In the genomic region with DNA sequence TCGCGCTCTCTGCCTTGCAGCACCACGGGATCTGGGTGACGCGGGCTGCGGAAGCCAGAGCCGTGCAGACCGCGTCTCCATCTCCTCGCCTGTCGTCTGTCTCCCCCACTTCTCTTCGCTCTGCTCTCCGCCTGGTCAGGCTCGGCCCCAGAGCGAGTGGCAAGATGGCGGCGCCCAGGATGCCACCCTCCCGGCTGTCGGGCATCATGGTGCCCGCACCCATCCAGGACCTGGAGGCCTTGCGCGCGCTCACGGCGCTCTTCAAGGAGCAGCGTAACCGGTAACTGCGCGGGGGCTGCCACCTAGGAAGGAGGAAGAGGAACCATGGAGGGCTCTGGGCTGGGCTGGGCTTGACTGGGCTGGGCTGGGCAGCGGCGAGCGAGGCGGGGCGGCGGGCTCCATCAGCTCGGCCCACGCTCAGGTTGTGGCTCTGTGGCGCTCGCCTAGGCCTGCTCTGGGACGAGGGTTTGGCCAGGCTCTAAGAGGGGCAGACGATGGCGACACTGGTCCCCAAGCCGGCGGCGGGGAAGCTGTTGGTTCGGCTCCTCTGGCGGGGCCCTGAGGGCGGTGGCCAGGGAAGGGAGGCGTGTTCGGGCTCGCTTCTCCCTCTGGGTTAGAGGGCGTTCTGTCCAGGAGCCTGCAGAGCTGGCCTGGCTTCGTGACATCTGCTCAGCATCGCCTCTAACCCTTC, we compare ENCODE assay signal across 8 mouse cellular contexts. TPM values are rescaled to one million over a fixed set of nuclear protein-coding genes. Genes with fewer than 3 reads are reported as not detected.
A peak's percentile ranks its signal among the peaks of the same experiment; 100 is the strongest.
DNase-seq lines count a peak whose midpoint lies in the region; ATAC-seq and TF ChIP-seq lines count a peak whose summit lies in the region.

No protein-coding gene starts in this region.

- peak; percentile 84 for DNase-seq in MEL (ENCODE audit: low read depth, low spot score)
- DNase-seq in cerebellum, adult 2 months: peak; percentile 83 to 87
- peak; percentile 94 for DNase-seq in forebrain, postnatal 0 days
- peak; percentile 84 for DNase-seq in heart, postnatal 4 days
- DNase-seq in layer of hippocampus, adult 8-10 months (ENCODE audit: low spot score in 2 of 2): peak; percentile 74 to 75
- peak; percentile 90 for DNase-seq in lung, embryonic 14.5 days
- peak; percentile 84 for DNase-seq in testis, postnatal 14 days (ENCODE audit: low spot score)

- no peaks in the 10 kb centered on the region for H3K27me3 ChIP-seq in MEL (ENCODE audit: control insufficient read depth in 1 of 2, insufficient read depth in 2 of 2, low read length in 2 of 2)
- H3K27me3 ChIP-seq in cerebellum, adult 2 months (ENCODE audit: control insufficient read depth, insufficient read depth, low read length): no peaks in the 10 kb centered on the region
- no peaks in the 10 kb centered on the region for H3K27me3 ChIP-seq in forebrain, postnatal 0 days (ENCODE audit: insufficient read depth, low read length)
- no peaks in the 10 kb centered on the region for H3K27me3 ChIP-seq in lung, embryonic 14.5 days (ENCODE audit: insufficient read depth, low read length)

- no peak for TF ChIP-seq RAD21 in MEL (IDR thresholded peaks at IDR 0.05; ENCODE audit: low read depth, low read length)

- H3K4me1 ChIP-seq in MEL (ENCODE audit: control insufficient read depth in 1 of 2, insufficient read depth in 2 of 2, low read length in 2 of 2): no peaks in the 10 kb centered on the region; a peak in 1 of 4 replicates
- H3K4me1 ChIP-seq in cerebellum, adult 2 months (ENCODE audit: control insufficient read depth, insufficient read depth, low read length): peaks cover 3% of the 10 kb centered on the region
- H3K4me1 ChIP-seq in forebrain, postnatal 0 days (ENCODE audit: insufficient read depth): peaks cover 16% of the 10 kb centered on the region
- H3K4me1 ChIP-seq in lung, embryonic 14.5 days (ENCODE audit: insufficient read depth): peaks cover 4% of the 10 kb centered on the region; the same call in 1 of the 2 replicates

- H3K9ac ChIP-seq in MEL (ENCODE audit: control insufficient read depth, low read depth, low read length, poor library complexity, severe bottlenecking): peak overlapping the region; percentile 87
- peak overlapping the region; percentile 92 for H3K9ac ChIP-seq in forebrain, postnatal 0 days
- H3K9ac ChIP-seq in lung, embryonic 14.5 days: peak overlapping the region; percentile 86

- H3K27ac ChIP-seq in MEL (ENCODE audit: control insufficient read depth, low read depth, low read length): peak overlapping the region; percentile 70
- peak overlapping the region; percentile 86 for H3K27ac ChIP-seq in cerebellum, adult 2 months (ENCODE audit: insufficient read depth, low read length)
- H3K27ac ChIP-seq in forebrain, postnatal 0 days (ENCODE audit: low read depth, low read length): peak overlapping the region; percentile 99
- H3K27ac ChIP-seq in lung, embryonic 14.5 days (ENCODE audit: low read depth): peak overlapping the region; percentile 98

- under 1% methylated on average over 54 of the region's 54 CpGs for WGBS in cerebellum, adult 2 months
- under 1% methylated on average over 52 of the region's 54 CpGs for WGBS in forebrain, postnatal 0 days
- under 1% methylated on average over 54 of the region's 54 CpGs for WGBS in lung, embryonic 14.5 days

- no peak for TF ChIP-seq EP300 in MEL (IDR thresholded peaks at IDR 0.05; ENCODE audit: low read depth in 1 of 2, low read length in 2 of 2)

- peaks cover 17% of the 10 kb centered on the region for H3K79me2 ChIP-seq in MEL (ENCODE audit: control insufficient read depth, insufficient read depth, low read length, poor library complexity)

- peak; percentile 71 to 79 for TF ChIP-seq POLR2A in MEL (IDR thresholded peaks at IDR 0.05; ENCODE audit: control insufficient read depth in 1 of 2, insufficient read depth in 1 of 2, low read depth in 1 of 2, low read length in 2 of 2, poor library complexity in 1 of 2)
- peak; percentile 65 for TF ChIP-seq POLR2A in cerebellum, adult 2 months (IDR thresholded peaks at IDR 0.05; ENCODE audit: borderline replicate concordance, insufficient read depth, low read length)

- peak; percentile 99 for ATAC-seq in forebrain, postnatal 0 days
- ATAC-seq in lung, embryonic 14.5 days (ENCODE audit: insufficient read depth): peak; percentile 98
- peak; percentile 73 for ATAC-seq in neutrophil, adult 5-6 weeks (ENCODE audit: extremely low read depth, insufficient number of reproducible peaks, low FRiP score, poor library complexity, severe bottlenecking)

- H3K4me3 ChIP-seq in MEL (ENCODE audit: control insufficient read depth in 1 of 2, insufficient read depth in 1 of 2, low read depth in 2 of 2, low read length in 2 of 2): peak overlapping the region; percentile 79 to 97
- H3K4me3 ChIP-seq in cerebellum, adult 2 months (replicated peaks; ENCODE audit: insufficient read depth, low read depth, low read length): peak overlapping the region; percentile 60
- H3K4me3 ChIP-seq in forebrain, postnatal 0 days (ENCODE audit: low read depth, low read length): peak overlapping the region; percentile 68
- H3K4me3 ChIP-seq in lung, embryonic 14.5 days (ENCODE audit: low read depth, low read length): peak overlapping the region; percentile 81

- H3K9me3 ChIP-seq in MEL (replicated peaks; ENCODE audit: insufficient read depth, low read length): no peaks in the 10 kb centered on the region
- H3K9me3 ChIP-seq in forebrain, postnatal 0 days (ENCODE audit: low read length): no peaks in the 10 kb centered on the region
- no peaks in the 10 kb centered on the region for H3K9me3 ChIP-seq in lung, embryonic 14.5 days (ENCODE audit: low read depth, low read length)

- no peaks in the 10 kb centered on the region; a peak in 1 of 4 replicates for H3K36me3 ChIP-seq in MEL (ENCODE audit: control insufficient read depth in 1 of 2, insufficient read depth in 2 of 2, low read length in 2 of 2)
- H3K36me3 ChIP-seq in forebrain, postnatal 0 days (ENCODE audit: insufficient read depth): no peaks in the 10 kb centered on the region
- H3K36me3 ChIP-seq in lung, embryonic 14.5 days (ENCODE audit: insufficient read depth): no peaks in the 10 kb centered on the region

- peak overlapping the region; percentile 76 for H3K4me2 ChIP-seq in forebrain, postnatal 0 days (ENCODE audit: low read depth)
- H3K4me2 ChIP-seq in lung, embryonic 14.5 days: peak overlapping the region; percentile 90

- no peak for TF ChIP-seq CTCF in MEL (IDR thresholded peaks at IDR 0.05 in 2 of 3, conservative IDR thresholded peaks at IDR 0.05 in 1 of 3; ENCODE audit: control insufficient read depth in 1 of 3, insufficient read depth in 1 of 3, low read depth in 2 of 3, low read length in 3 of 3, poor library complexity in 1 of 3, severe bottlenecking in 1 of 3)
- no peak for TF ChIP-seq CTCF in cerebellum, adult 2 months (IDR thresholded peaks at IDR 0.05; ENCODE audit: borderline replicate concordance, insufficient read depth, low read depth, low read length)
- TF ChIP-seq CTCF in forebrain, postnatal 0 days (IDR thresholded peaks at IDR 0.05; ENCODE audit: low read depth): no peak
- no peak for TF ChIP-seq CTCF in lung, embryonic 14.5 days (IDR thresholded peaks at IDR 0.05; ENCODE audit: low read depth)

TF ChIP-seq in MEL, 35 proteins besides CTCF, POLR2A, EP300 and RAD21:
- TF ChIP-seq MYC (IDR thresholded peaks at IDR 0.05; ENCODE audit: low read depth, low read length): 0 out of 2 replicates have a peak, but pooled peaks have one; percentile 48
- TF ChIP-seq NELFE (IDR thresholded peaks at IDR 0.05; ENCODE audit: low read depth, low read length): peak; percentile 67
- TF ChIP-seq POLR2AphosphoS2 (IDR thresholded peaks at IDR 0.05; ENCODE audit: low read length): peak; percentile 54; the same call in 1 of the 2 replicates
- 0 out of 2 replicates have a peak, but pooled peaks have one; percentile 6 for TF ChIP-seq ELF1 (IDR thresholded peaks at IDR 0.05; ENCODE audit: low read depth, low read length)
- TF ChIP-seq MAFK (IDR thresholded peaks at IDR 0.05; ENCODE audit: borderline replicate concordance, low read depth, low read length): no peak
- TF ChIP-seq NRF1 (IDR thresholded peaks at IDR 0.05; ENCODE audit: insufficient read depth, low read depth, low read length, poor library complexity, severe bottlenecking): no peak
- TF ChIP-seq UBTF (IDR thresholded peaks at IDR 0.05; ENCODE audit: borderline replicate concordance, insufficient read depth, low read depth, low read length): no peak
- TF ChIP-seq HCFC1 (IDR thresholded peaks at IDR 0.05; ENCODE audit: low read depth, low read length): peak; percentile 65; the same call in 1 of the 2 replicates
- TF ChIP-seq MYB (IDR thresholded peaks at IDR 0.05; ENCODE audit: low read depth, low read length): no peak
- 0 out of 2 replicates have a peak, but pooled peaks have one; percentile 27 for TF ChIP-seq TBP (IDR thresholded peaks at IDR 0.05; ENCODE audit: low read depth, low read length)
- TF ChIP-seq CHD2 (IDR thresholded peaks at IDR 0.05; ENCODE audit: low read length): peak; percentile 58
- 0 out of 2 replicates have a peak, but pooled peaks have one; percentile 21 for TF ChIP-seq TCF12 (IDR thresholded peaks at IDR 0.05; ENCODE audit: low read depth, low read length)
- TF ChIP-seq SIN3A (IDR thresholded peaks at IDR 0.05; ENCODE audit: low read length): peak; percentile 59

RNA-seq across cellular contexts. Expression of a gene that starts 0.4 kb away (rescaled TPM):
- total RNA-seq in MEL (2012; rRNA removed): 24.5 and 28.8 TPM in 2 replicates
- polyA plus RNA-seq in MEL (2012; ENCODE audit: insufficient read depth in 1 of 2, insufficient read length in 2 of 2, low read depth in 1 of 2, low replicate concordance in 2 of 2, missing spikeins in 1 of 2): 10 to 100 TPM; 45.0 to 75.6 TPM
- 271 and 274 TPM in 2 replicates for polyA plus RNA-seq in cerebellum, adult 2 months (2012; rRNA removed)
- total RNA-seq in forebrain, postnatal 0 days (2014; rRNA removed): 294 and 311 TPM in 2 replicates
- polyA plus RNA-seq in forebrain, postnatal 0 days (2015; fragmentation: Nextera tagmentation; extraction: Ambion mirVana): 498 and 536 TPM in 2 replicates
- 100 to 1,000 TPM; 119 to 127 TPM for total RNA-seq in heart, postnatal 4 days (2021)
- 100 to 1,000 TPM; 289 to 291 (median 289) TPM for total RNA-seq in layer of hippocampus, adult 8-10 months (2022)
- 345 and 360 TPM in 2 replicates for polyA plus RNA-seq in lung, embryonic 14.5 days (2014; fragmentation: Nextera tagmentation; extraction: Ambion mirVana)
- total RNA-seq in neutrophil, adult 5-6 weeks (2017): 48.6 and 54.6 TPM in 2 replicates

Comparison
In these comparisons a context has a peak if more than half of its experiments do, and no peak if none do; other contexts are left out.
1. Peak in every context shown above with its lines: DNase-seq, ATAC-seq, H3K4me3 ChIP-seq and H3K27ac ChIP-seq.